ENCODE assay signal across 10 mouse cellular contexts in the genomic region with DNA sequence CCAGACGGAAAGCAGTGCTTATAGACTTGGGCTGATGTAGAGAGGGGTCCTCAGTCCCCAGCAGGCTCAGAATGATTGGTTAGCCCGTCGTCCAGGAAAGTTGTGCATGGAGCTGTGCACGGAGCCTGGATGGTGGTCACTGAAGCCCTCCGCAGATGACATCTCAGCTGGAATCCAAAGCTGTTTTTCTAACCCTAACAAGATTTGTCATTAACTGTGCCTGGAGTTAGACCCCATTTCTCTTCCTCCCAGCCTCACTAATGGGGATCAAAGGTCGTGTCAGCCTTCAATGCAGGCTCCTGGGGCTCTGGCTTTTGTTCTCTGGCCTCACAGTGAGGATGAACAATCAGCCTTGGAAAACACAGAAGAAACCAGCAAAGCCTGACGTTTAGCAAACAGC.
DNase-seq lines count a peak whose midpoint lies in the region; ATAC-seq and TF ChIP-seq lines count a peak whose summit lies in the region.
"Had no signal": no experiment of that assay in that cellular context is flagged by ENCODE, and none has a peak within 500 bp of the region (broad histone marks: within the 10 kb centered on the region; RNA-seq: fewer than 3 reads in every experiment).

No protein-coding gene starts in this region.

- no peak for ATAC-seq in midbrain, embryonic 16.5 days
- ATAC-seq in embryonic facial prominence, embryonic 12.5 days (ENCODE audit: insufficient number of reproducible peaks, insufficient read depth, low FRiP score, low TSS enrichment), result 0 out of 2 replicates have a peak, but pooled peaks have one; percentile 52
- peak; percentile 69 for ATAC-seq in kidney, postnatal 0 days (replicated peaks; ENCODE audit: low FRiP score, low read depth)
- no peak for ATAC-seq in monocyte, adult 5-6 weeks (replicated peaks; ENCODE audit: insufficient number of reproducible peaks, low FRiP score, low TSS enrichment, poor library complexity, severe bottlenecking)

- H3K4me1 ChIP-seq in midbrain, embryonic 10.5 days, result peaks cover 28% of the 10 kb centered on the region
- H3K4me1 ChIP-seq in midbrain, embryonic 16.5 days (ENCODE audit: control insufficient read depth, insufficient read depth, low read length), result no peaks in the 10 kb centered on the region
- peaks cover 5% of the 10 kb centered on the region; the same call in 1 of the 2 replicates for H3K4me1 ChIP-seq in embryonic facial prominence, embryonic 12.5 days
- H3K4me1 ChIP-seq in kidney, postnatal 0 days (replicated peaks; ENCODE audit: insufficient read depth, low read length), result no peaks in the 10 kb centered on the region; the same call in 1 of the 2 replicates
- H3K4me1 ChIP-seq: limb, embryonic 12.5 days; lung, embryonic 15.5 days; stomach, embryonic 15.5 days had no signal

- H3K4me3 ChIP-seq in midbrain, embryonic 10.5 days, result 0 out of 2 replicates have a peak overlapping the region, but pooled peaks have one; percentile 3
- H3K4me3 ChIP-seq in midbrain, embryonic 16.5 days (ENCODE audit: low read depth, low read length), result no peak overlapping the region
- no peak overlapping the region for H3K4me3 ChIP-seq in embryonic facial prominence, embryonic 12.5 days
- H3K4me3 ChIP-seq in kidney, postnatal 0 days (replicated peaks; ENCODE audit: low read depth, low read length), result no peak overlapping the region
- H3K4me3 ChIP-seq: limb, embryonic 12.5 days; lung, embryonic 15.5 days; stomach, embryonic 15.5 days had no signal

- no peak overlapping the region for H3K9ac ChIP-seq in midbrain, embryonic 16.5 days (ENCODE audit: low read depth, low read length)
- H3K9ac ChIP-seq in embryonic facial prominence, embryonic 12.5 days, result no peak overlapping the region
- no peak overlapping the region for H3K9ac ChIP-seq in kidney, postnatal 0 days (ENCODE audit: low read depth, low read length)
- H3K9ac ChIP-seq: limb, embryonic 12.5 days; lung, embryonic 15.5 days; stomach, embryonic 15.5 days had no signal

- TF ChIP-seq CTCF in kidney, postnatal 0 days (IDR thresholded peaks at IDR 0.05; ENCODE audit: low read depth), result no peak

- peak; percentile 73 for DNase-seq in midbrain, embryonic 10.5 days (ENCODE audit: low spot score)
- DNase-seq in kidney, postnatal 0 days (ENCODE audit: low spot score), result peak; percentile 61
- DNase-seq in yolk sac, embryonic 10.5 days (ENCODE audit: low spot score), result peak; percentile 77
- DNase-seq in heart, postnatal 4 days, result no peak

- under 1% methylated on average over 7 of the region's 7 CpGs for WGBS in midbrain, embryonic 10.5 days
- 8% methylated on average over 7 of the region's 7 CpGs for WGBS in midbrain, embryonic 16.5 days
- WGBS in embryonic facial prominence, embryonic 12.5 days, result 9% methylated on average over 7 of the region's 7 CpGs
- 17% methylated on average over 7 of the region's 7 CpGs for WGBS in kidney, postnatal 0 days

- H3K36me3 ChIP-seq in midbrain, embryonic 10.5 days, result no peaks in the 10 kb centered on the region
- H3K36me3 ChIP-seq in midbrain, embryonic 16.5 days (ENCODE audit: control insufficient read depth, insufficient read depth, low read length), result no peaks in the 10 kb centered on the region
- H3K36me3 ChIP-seq in embryonic facial prominence, embryonic 12.5 days, result no peaks in the 10 kb centered on the region
- no peaks in the 10 kb centered on the region for H3K36me3 ChIP-seq in kidney, postnatal 0 days (ENCODE audit: insufficient read depth, low read length)
- H3K36me3 ChIP-seq: limb, embryonic 12.5 days; lung, embryonic 15.5 days; stomach, embryonic 15.5 days had no signal

- no peaks in the 10 kb centered on the region for H3K9me3 ChIP-seq in midbrain, embryonic 10.5 days (replicated peaks)
- H3K9me3 ChIP-seq in midbrain, embryonic 16.5 days (replicated peaks; ENCODE audit: control insufficient read depth, low read length, poor library complexity, severe bottlenecking), result no peaks in the 10 kb centered on the region
- H3K9me3 ChIP-seq in embryonic facial prominence, embryonic 12.5 days, result no peaks in the 10 kb centered on the region
- no peaks in the 10 kb centered on the region for H3K9me3 ChIP-seq in kidney, postnatal 0 days (replicated peaks; ENCODE audit: low read length)
- H3K9me3 ChIP-seq: limb, embryonic 12.5 days; lung, embryonic 15.5 days; stomach, embryonic 15.5 days had no signal

- H3K4me2 ChIP-seq in midbrain, embryonic 16.5 days (ENCODE audit: low read length), result no peak overlapping the region
- H3K4me2 ChIP-seq in embryonic facial prominence, embryonic 12.5 days (replicated peaks), result no peak overlapping the region
- H3K4me2 ChIP-seq in kidney, postnatal 0 days (ENCODE audit: low read length), result no peak overlapping the region
- H3K4me2 ChIP-seq: limb, embryonic 12.5 days; lung, embryonic 15.5 days; stomach, embryonic 15.5 days had no signal

- H3K27ac ChIP-seq in midbrain, embryonic 10.5 days (replicated peaks), result peak overlapping the region; percentile 69
- H3K27ac ChIP-seq in midbrain, embryonic 16.5 days (ENCODE audit: low read length), result no peak overlapping the region
- H3K27ac ChIP-seq in embryonic facial prominence, embryonic 12.5 days, result no peak overlapping the region
- peak overlapping the region; percentile 33; the same call in 1 of the 2 replicates for H3K27ac ChIP-seq in kidney, postnatal 0 days
- H3K27ac ChIP-seq: limb, embryonic 12.5 days; lung, embryonic 15.5 days; stomach, embryonic 15.5 days had no signal

- peaks cover 92% of the 10 kb centered on the region for H3K27me3 ChIP-seq in midbrain, embryonic 10.5 days (ENCODE audit: low read depth, poor library complexity, severe bottlenecking)
- no peaks in the 10 kb centered on the region; the same call in none of the 2 replicates for H3K27me3 ChIP-seq in midbrain, embryonic 16.5 days (ENCODE audit: control insufficient read depth, insufficient read depth, low read depth, low read length)
- no peaks in the 10 kb centered on the region for H3K27me3 ChIP-seq in embryonic facial prominence, embryonic 12.5 days
- no peaks in the 10 kb centered on the region for H3K27me3 ChIP-seq in kidney, postnatal 0 days (ENCODE audit: insufficient read depth, low read length)
- H3K27me3 ChIP-seq: limb, embryonic 12.5 days; lung, embryonic 15.5 days; stomach, embryonic 15.5 days had no signal

Comparison
In these comparisons a context has a peak if more than half of its experiments do, and no peak if none do; other contexts are left out.
1. H3K27ac ChIP-seq: peak in midbrain, embryonic 10.5 days (single experiment) and kidney, postnatal 0 days (single experiment); none in midbrain, embryonic 16.5 days (single experiment) and embryonic facial prominence, embryonic 12.5 days (single experiment).
2. ATAC-seq: peak in embryonic facial prominence, embryonic 12.5 days (single experiment) and kidney, postnatal 0 days (single experiment); none in midbrain, embryonic 16.5 days (single experiment) and monocyte, adult 5-6 weeks (single experiment).